Mouse (Mus musculus): ENCODE results near the gene Chrm2. TPM values are rescaled to one million over a fixed set of nuclear protein-coding genes. Genes with fewer than 3 reads are reported as not detected.

Gene Chrm2
- polyA plus RNA-seq (2012; rRNA removed; ENCODE audit: low replicate concordance) = 0.27 and 1.7 TPM in 2 replicates

DNA sequence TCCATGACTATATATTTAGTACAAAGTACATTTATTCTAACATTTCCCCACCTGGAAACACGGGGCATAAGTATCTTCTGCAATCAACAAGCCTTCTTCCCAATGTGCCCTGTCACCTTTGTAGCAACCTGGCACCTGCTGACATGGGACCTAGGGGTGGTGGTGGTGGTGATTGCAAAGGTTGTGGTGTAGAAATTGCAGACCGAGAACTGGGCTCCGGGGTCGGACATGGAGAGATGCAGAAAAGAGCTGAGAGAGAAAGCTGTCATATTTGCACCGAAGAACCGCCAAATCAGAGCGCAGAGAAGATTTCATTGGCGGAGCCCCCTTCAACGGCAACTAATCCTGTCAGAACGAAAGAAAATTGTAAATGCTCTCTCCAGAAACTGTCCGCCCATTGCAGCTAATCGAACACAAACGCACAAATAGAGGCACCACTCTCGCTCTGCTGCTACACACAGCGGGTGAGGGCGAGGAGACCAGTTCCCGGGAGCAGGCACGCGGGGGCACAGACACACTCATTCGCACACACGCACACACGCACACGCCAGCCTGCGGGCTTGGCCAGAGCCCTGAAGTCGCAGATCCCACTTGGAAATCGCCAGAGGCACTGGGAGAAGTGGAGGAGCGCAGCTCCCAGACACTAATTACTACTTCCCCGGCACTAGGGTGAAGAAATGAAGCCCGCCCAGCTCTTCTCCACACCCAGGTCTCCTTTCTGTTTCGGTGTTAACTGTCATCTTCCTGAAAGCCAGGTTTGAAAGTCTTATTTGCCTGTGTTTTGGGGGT is at the start of gene Chrm2:
Gene Chrm2, plus strand, starts transcription at position 473 of the 789 bp plus-strand sequence.

All from duodenum, adult 2 months (tissue).